Mouse (Mus musculus) liver, postnatal 0 days (tissue): ENCODE results near the gene Upk2. TPM values are rescaled to one million over a fixed set of nuclear protein-coding genes. Genes with fewer than 3 reads are reported as not detected.

ENCODE experiments used
- ATAC-seq: fragments of 200-750 bp; cut with Nextera tagmentation; 2 replicates; pipeline ENCODE4 v1.8.0; 2017; ENCODE audit warnings: mild to moderate bottlenecking, moderate library complexity
- DNase-seq: peaks from one replicate; pipeline ENCODE4 v3.0.0-alpha.2; 2016
- H3K27ac ChIP-seq: fragments of 300-500 bp; sonication (generic); 2 replicates; pipeline ENCODE4 v1.5.1; 2014; ENCODE audit warnings: antibody characterized with exemption, moderate library complexity, mild to moderate bottlenecking, low read depth
- H3K27me3 ChIP-seq: fragments of 300-500 bp; sonication (generic); 2 replicates; pipeline ENCODE4 v1.6.1; 2014; ENCODE audit warnings: low read length, control low read depth, mixed read lengths; ENCODE audit not compliant: insufficient read depth
- H3K36me3 ChIP-seq: fragments of 300-500 bp; sonication (generic); replicated peaks from 2 replicates; pipeline ENCODE4 v1.6.1; 2014; ENCODE audit warnings: mild to moderate bottlenecking, control low read depth, low read length, moderate library complexity, mixed read lengths; ENCODE audit not compliant: insufficient read depth
- H3K4me1 ChIP-seq: fragments of 300-500 bp; sonication (generic); 2 replicates; pipeline ENCODE4 v1.6.1; 2014; ENCODE audit warnings: antibody characterized with exemption, mild to moderate bottlenecking, control low read depth; ENCODE audit not compliant: insufficient read depth
- H3K4me2 ChIP-seq: fragments of 300-500 bp; sonication (generic); 2 replicates; pipeline ENCODE4 v1.6.1; 2014; ENCODE audit warnings: low read depth, mild to moderate bottlenecking, low read length, moderate library complexity, mixed read lengths
- H3K4me3 ChIP-seq: fragments of 300-500 bp; sonication (generic); 2 replicates; pipeline ENCODE4 v1.5.1; 2014; ENCODE audit warnings: low read depth, low read length
- H3K9ac ChIP-seq: fragments of 300-500 bp; sonication (generic); replicated peaks from 2 replicates; pipeline ENCODE4 v1.6.1; 2014; ENCODE audit warnings: mild to moderate bottlenecking, moderate library complexity
- H3K9me3 ChIP-seq: fragments of 300-500 bp; sonication (generic); 2 replicates; pipeline ENCODE4 v1.6.1; 2016; ENCODE audit warnings: mild to moderate bottlenecking, control low read depth, low read length, mixed read lengths
- CTCF ChIP-seq: sonication (generic); IDR thresholded peaks from 2 replicates; pipeline ENCODE4 v1.5.1; 2016; ENCODE audit warnings: antibody characterized with exemption, low read depth
- EP300 ChIP-seq: IDR thresholded peaks from 2 replicates; pipeline ENCODE4 v1.6.1; 2016; ENCODE audit warnings: antibody characterized with exemption, low read depth, mild to moderate bottlenecking
- WGBS: fragments of 180-500 bp; shearing (Covaris S2); extraction: QIAGEN DNeasy Blood & Tissue Kit; methylation state at CpG from one replicate; pipeline ENCODE4 v1.1.7; 2014; ENCODE audit not compliant: insufficient replicate concordance; 5-methylcytosine and 5-hydroxymethylcytosine counted together
- polyA plus RNA-seq: library from polyadenylated mRNA; unstranded; fragments of >200 nt; fragmentation: Nextera tagmentation; extraction: Ambion mirVana; gene quantifications from 2 replicates; pipeline ENCODE4 v1.2.1, GENCODE M21; 2015

Upk2 gene
- not detected in 2 replicates for polyA plus RNA-seq

DNA sequence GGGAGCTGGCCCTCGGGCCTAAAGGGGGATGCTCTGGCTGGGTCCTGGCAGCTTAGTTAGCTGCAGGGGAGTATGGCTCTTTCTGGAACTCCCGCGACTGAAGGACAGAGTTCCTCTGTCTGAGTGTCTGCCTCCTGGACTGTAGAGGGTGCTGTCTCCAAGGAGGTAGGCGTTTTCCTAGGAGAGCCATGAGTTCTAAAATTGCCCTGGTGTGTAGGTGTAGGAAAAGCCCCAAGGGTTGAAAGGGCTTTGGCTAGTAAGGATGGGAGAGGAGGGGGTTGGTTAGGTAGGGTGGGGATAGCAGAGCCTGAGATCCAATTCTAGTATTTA, at the start of gene Upk2:
TSS of gene Upk2 (minus strand) at position 86 of the 330 bp plus-strand sequence.
- Histone ChIP-seq H3K9me3 (no peaks in the 10 kb centered on the region), H3K36me3 (no peaks in the 10 kb centered on the region), H3K4me1 (no peaks in the 10 kb centered on the region), H3K4me2 (no peak within 1 kb of the TSS), H3K9ac (no peak within 1 kb of the TSS), H3K27me3 (peaks cover 17% of the 10 kb centered on the region; the same call in 1 of the 2 replicates), H3K27ac (no peak within 1 kb of the TSS), H3K4me3 (no peak within 1 kb of the TSS)
- ATAC-seq, result no peak
- peak; percentile 37; the same call in 1 of the 2 replicates for TF ChIP-seq CTCF
- no peak for TF ChIP-seq EP300
- 51% methylated on average over 4 of the region's 4 CpGs for WGBS
- DNase-seq, result no peak

DNA sequence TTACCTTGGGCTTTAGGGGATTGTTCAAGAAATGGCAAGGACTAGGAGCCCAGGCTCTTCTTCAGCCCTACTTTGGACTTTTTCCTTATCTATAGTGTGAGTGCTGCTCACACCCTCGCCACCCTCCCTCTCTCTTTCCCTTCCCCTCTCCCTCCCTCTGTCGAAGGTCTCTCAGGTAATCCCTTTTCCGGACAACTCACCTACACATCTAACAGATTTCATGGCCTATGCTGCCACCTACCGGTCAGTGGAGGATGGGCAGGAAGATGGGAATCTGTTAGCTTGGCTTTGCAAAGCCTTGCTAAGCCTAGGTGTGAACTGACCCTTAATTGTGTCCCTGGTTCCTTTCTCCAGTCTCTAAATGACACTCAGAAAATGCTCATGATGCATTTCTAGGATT, 47.2 kb upstream of the Upk2 start:
- Histone ChIP-seq H3K4me1 (peaks cover 18% of the 10 kb centered on the region), H3K4me2 (no peak overlapping the region), H3K9me3 (no peaks in the 10 kb centered on the region), H3K27ac (no peak overlapping the region), H3K36me3 (peaks cover 14% of the 10 kb centered on the region), H3K9ac (no peak overlapping the region), H3K27me3 (0 out of 2 replicates have a peak, but pooled peaks cover 3% of the 10 kb centered on the region), H3K4me3 (no peak overlapping the region)
- DNase-seq (peak; percentile 85), ATAC-seq (no peak)
- TF ChIP-seq EP300, result no peak
- peak; percentile 97 for TF ChIP-seq CTCF
- WGBS, result 5% methylated on average over 4 of the region's 4 CpGs

DNA sequence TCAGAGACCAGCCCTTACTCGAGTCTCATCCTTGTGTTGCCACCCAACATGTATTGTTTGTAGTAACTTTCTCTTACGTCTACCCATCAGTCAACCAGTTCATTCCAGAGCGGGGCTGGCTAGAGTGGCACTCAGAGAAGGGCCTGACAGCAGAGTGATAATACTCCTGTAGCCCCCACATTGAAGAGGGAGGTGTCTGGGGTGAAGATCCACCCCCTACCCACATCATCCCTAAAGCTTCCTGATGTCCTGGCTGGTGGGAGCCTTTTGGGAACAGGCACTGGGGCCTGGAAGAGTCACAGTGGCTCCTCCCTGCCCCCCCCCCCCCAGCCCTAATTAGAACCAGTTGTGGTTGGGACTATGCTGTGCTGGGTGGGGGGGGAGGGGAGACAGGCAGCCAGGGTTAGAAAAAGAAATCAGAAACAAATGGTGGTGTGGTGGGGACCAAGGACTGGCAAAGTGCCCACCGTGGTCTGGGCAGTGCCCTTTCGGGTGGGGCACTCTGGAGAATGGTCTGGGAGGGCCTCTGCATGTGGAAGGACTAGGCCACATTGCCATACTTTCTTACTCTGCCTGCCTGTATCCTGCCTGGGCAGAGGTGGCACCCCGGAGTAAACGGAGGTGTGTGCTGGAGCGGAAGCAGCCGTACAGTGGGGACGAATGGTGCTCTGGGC, 46.6 kb upstream of the Upk2 start:
- TF ChIP-seq EP300, result no peak
- TF ChIP-seq CTCF, result no peak
- H3K4me2 ChIP-seq, result no peak overlapping the region
- no peak for DNase-seq
- peaks cover 10% of the 10 kb centered on the region for H3K36me3 ChIP-seq
- 0 out of 2 replicates have a peak, but pooled peaks cover 3% of the 10 kb centered on the region for H3K27me3 ChIP-seq
- no peak overlapping the region for H3K27ac ChIP-seq
- no peaks in the 10 kb centered on the region for H3K9me3 ChIP-seq
- 72% methylated on average over 10 of the region's 10 CpGs for WGBS
- peaks cover 22% of the 10 kb centered on the region for H3K4me1 ChIP-seq
- ATAC-seq, result no peak
- no peak overlapping the region for H3K9ac ChIP-seq
- H3K4me3 ChIP-seq, result no peak overlapping the region

DNA sequence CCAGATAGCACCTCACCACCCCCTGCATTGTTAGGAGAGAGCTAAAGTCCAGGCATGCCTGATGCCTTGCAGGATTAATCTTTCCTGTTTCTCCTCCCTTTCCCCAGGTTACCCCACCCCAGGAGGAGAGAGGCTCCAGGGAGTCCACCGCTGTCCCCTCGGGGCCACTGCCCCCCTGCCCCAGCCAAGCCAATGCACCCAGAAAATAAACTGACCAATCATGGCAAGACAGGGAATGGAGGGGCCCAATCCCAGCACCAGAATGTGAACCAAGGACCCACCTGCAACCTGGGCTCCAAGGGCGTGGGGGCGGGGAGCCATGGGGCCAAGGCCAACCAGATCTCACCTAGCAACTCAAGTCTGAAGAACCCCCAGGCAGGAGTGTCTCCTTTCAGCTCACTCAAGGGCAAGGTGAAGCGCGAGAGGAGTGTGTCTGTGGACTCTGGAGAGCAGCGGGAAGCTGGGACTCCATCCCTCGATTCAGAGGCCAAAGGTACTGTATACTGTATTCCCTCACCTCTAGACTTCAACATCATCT, 45.9 kb upstream of the Upk2 start:
- no peak for ATAC-seq
- Histone ChIP-seq H3K4me1 (peaks cover 22% of the 10 kb centered on the region), H3K27ac (no peak overlapping the region), H3K9ac (no peak overlapping the region), H3K27me3 (0 out of 2 replicates have a peak, but pooled peaks cover 3% of the 10 kb centered on the region), H3K36me3 (peaks cover 4% of the 10 kb centered on the region; the same call in 1 of the 2 replicates), H3K4me2 (no peak overlapping the region), H3K4me3 (no peak overlapping the region), H3K9me3 (no peaks in the 10 kb centered on the region)
- no peak for DNase-seq
- no peak for TF ChIP-seq EP300
- no peak for TF ChIP-seq CTCF
- WGBS, result 65% methylated on average over 8 of the region's 8 CpGs

DNA sequence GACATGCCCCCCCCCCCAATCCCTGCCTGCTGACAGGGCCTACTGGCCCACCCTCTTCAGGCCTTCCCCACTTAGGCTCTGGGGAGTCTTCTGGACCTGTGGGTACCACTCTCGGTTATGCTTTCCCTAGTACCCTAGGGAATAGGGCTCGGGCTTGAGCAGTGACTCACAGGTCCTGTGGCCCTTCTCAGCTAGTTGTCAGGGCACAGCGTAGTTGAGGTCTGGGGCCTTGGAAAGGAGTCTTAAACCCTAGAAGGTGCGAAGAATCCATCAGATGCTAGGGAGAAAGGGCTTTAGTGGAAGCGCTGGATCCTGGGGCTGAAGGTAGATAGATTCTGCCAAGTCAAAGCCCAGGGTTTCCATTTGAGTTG, 45.4 kb upstream of the Upk2 start:
- Histone ChIP-seq H3K9me3 (no peaks in the 10 kb centered on the region), H3K27me3 (0 out of 2 replicates have a peak, but pooled peaks cover 3% of the 10 kb centered on the region), H3K4me1 (peaks cover 26% of the 10 kb centered on the region), H3K4me2 (no peak overlapping the region), H3K27ac (no peak overlapping the region), H3K4me3 (no peak overlapping the region), H3K9ac (no peak overlapping the region), H3K36me3 (peaks cover 4% of the 10 kb centered on the region; the same call in 1 of the 2 replicates)
- ATAC-seq (no peak), DNase-seq (no peak)
- 60% methylated on average over 5 of the region's 5 CpGs for WGBS
- TF ChIP-seq CTCF (no peak), EP300 (no peak)

DNA sequence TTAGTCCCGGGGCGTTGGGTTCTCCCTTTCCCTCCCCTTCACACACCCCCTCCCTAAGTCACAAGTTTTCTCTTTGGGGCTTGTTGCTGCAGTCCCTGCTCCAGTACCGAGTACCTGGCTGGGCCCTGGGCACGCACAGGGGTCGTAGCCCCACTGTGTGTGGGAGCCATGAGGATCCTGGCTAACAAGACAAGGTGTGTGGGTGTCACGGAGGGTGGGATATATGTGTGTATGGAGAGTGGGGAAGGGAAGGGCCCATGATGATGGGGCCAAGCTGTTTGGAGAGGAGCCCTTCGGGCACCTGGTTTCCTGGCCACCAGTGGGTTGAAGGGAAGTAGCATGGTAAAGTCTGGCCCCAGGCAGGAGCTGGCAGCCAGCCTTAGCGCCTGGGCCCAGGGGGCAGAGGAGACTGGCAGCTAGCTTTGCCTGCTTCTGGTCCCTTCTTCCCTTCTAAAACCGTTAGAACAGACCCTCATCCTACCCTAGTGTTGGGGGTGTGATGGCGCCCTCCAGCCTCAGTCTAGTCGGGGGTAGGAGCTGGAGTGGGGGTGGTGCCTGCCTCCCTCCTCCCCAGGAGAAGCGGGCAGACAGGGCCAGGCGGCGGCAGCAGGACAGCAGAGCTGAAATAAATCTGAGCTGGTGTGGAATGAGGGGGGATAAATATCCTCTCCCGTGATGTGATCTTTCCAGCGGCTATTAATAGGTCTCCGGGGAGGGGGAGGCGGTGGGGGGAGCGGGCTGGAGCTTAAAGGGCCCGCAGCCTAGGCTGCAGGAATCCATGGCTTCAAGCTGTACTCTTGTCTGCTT, 44.8 kb upstream of the Upk2 start:
- Histone ChIP-seq H3K9me3 (no peaks in the 10 kb centered on the region), H3K4me1 (peaks cover 32% of the 10 kb centered on the region), H3K9ac (0 out of 2 replicates have a peak overlapping the region, but pooled peaks have one; percentile 1), H3K27me3 (0 out of 2 replicates have a peak, but pooled peaks cover 3% of the 10 kb centered on the region), H3K27ac (0 out of 2 replicates have a peak overlapping the region, but pooled peaks have one; percentile 1), H3K4me3 (no peak overlapping the region), H3K4me2 (peak overlapping the region; percentile 72), H3K36me3 (peaks cover 4% of the 10 kb centered on the region; the same call in 1 of the 2 replicates)
- 48% methylated on average over 19 of the region's 20 CpGs for WGBS
- ATAC-seq, result no peak
- TF ChIP-seq CTCF, result no peak
- no peak for TF ChIP-seq EP300
- DNase-seq, result no peak
